Mouse (Mus musculus) limb, embryonic 14.5 days (tissue): ENCODE measurements around the gene H1f0. TPM values are rescaled to one million over a fixed set of nuclear protein-coding genes. Genes with fewer than 3 reads are reported as not detected.
A peak's percentile ranks its signal among the peaks of the same experiment; 100 is the strongest.

Experiments
- ATAC-seq: fragments of 200-750 bp; cut with Nextera tagmentation; 2 replicates; pipeline ENCODE4 v1.8.0; 2017; ENCODE audit warnings: low read depth, moderate number of reproducible peaks, moderate TSS enrichment; ENCODE audit not compliant: low FRiP score
- DNase-seq: peaks from one replicate; pipeline ENCODE4 v3.0.0-alpha.2; 2015; ENCODE audit warnings: low spot score
- H3K27ac ChIP-seq: fragments of 300-500 bp; sonication (generic); replicated peaks from 2 replicates; pipeline ENCODE4 v1.5.1; 2014; ENCODE audit warnings: low read depth, mild to moderate bottlenecking, low read length, moderate library complexity, mixed read lengths
- H3K27me3 ChIP-seq: fragments of 300-500 bp; sonication (generic); 2 replicates; pipeline ENCODE4 v1.6.1; 2014; ENCODE audit warnings: low read length, mixed read lengths; ENCODE audit not compliant: control insufficient read depth, insufficient read depth
- H3K36me3 ChIP-seq: fragments of 300-500 bp; sonication (generic); 2 replicates; pipeline ENCODE4 v1.6.1; 2014; ENCODE audit warnings: mild to moderate bottlenecking, low read length, moderate library complexity, mixed read lengths; ENCODE audit not compliant: control insufficient read depth, insufficient read depth
- H3K4me1 ChIP-seq: fragments of 300-500 bp; sonication (generic); 2 replicates; pipeline ENCODE4 v1.6.1; 2014; ENCODE audit warnings: antibody characterized with exemption, low read length, mixed read lengths; ENCODE audit not compliant: control insufficient read depth, insufficient read depth
- H3K4me2 ChIP-seq: fragments of 300-500 bp; sonication (generic); replicated peaks from 2 replicates; pipeline ENCODE4 v1.6.1; 2014; ENCODE audit warnings: low read depth, mild to moderate bottlenecking, low read length, moderate library complexity; ENCODE audit not compliant: severe bottlenecking
- H3K4me3 ChIP-seq: fragments of 300-500 bp; sonication (generic); replicated peaks from 2 replicates; pipeline ENCODE4 v1.5.1; 2014; ENCODE audit warnings: low read length
- H3K9ac ChIP-seq: fragments of 300-500 bp; sonication (generic); 2 replicates; pipeline ENCODE4 v1.6.1; 2014; ENCODE audit warnings: mild to moderate bottlenecking, low read depth, low read length, moderate library complexity; ENCODE audit not compliant: severe bottlenecking
- H3K9me3 ChIP-seq: fragments of 300-500 bp; sonication (generic); 2 replicates; pipeline ENCODE4 v1.6.1; 2016; ENCODE audit warnings: low read length; ENCODE audit not compliant: control insufficient read depth
- POLR2A ChIP-seq: fragments of 200-500 bp; IDR thresholded peaks from 2 replicates; pipeline ENCODE4 v1.8.0; 2012; ENCODE audit warnings: inconsistent platforms, mild to moderate bottlenecking, moderate library complexity, borderline replicate concordance; ENCODE audit not compliant: insufficient read depth, insufficient read length; ENCODE audit errors: extremely low read depth
- WGBS: fragments of 180-500 bp; shearing (Covaris S2); extraction: QIAGEN DNeasy Blood & Tissue Kit; methylation state at CpG from one replicate; pipeline ENCODE4 v1.1.7; 2014; 5-methylcytosine and 5-hydroxymethylcytosine counted together
- polyA plus RNA-seq, 2 experiments: library from polyadenylated mRNA; depleted of rRNA in 1 of 2; stranded (reverse) in 1 of 2; unstranded in 1 of 2; fragments of >200 nt; fragmentation: Nextera tagmentation in 1 of 2; extraction: Ambion mirVana in 1 of 2; gene quantifications; 2 replicates each; pipeline versions ENCODE4 v1.2.1 to v1.2.3; 2012 to 2014

H1f0 gene
- polyA plus RNA-seq, 2 experiments = 250 to 433 TPM

DNA sequence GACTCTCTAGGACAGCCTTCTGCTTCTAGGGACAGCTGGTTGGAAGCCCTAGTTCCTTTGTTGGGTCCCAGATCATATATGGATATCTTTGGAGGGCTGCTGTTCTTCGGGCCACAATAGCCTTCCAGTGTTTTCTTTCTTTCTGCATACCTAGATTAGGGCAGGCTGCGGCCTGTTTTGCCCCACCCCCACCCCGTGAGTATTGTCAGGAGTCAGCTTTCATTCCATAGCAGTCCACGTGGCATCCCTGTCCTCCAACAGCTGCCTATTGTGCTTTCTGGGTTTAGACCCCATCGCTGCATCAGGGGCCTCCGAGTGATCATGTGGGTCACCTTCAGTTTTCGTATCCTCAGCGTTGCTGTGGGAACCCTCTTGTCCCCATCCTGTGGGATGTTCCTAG, 29.9 kb upstream of the H1f0 start:
- Histone ChIP-seq H3K9me3 (no peaks in the 10 kb centered on the region), H3K4me2 (no peak overlapping the region), H3K36me3 (peaks cover 99% of the 10 kb centered on the region), H3K9ac (no peak overlapping the region), H3K27ac (0 out of 2 replicates have a peak overlapping the region, but pooled peaks have one; percentile 2), H3K4me1 (no peaks in the 10 kb centered on the region), H3K27me3 (no peaks in the 10 kb centered on the region), H3K4me3 (no peak overlapping the region)
- no peak for TF ChIP-seq POLR2A
- 63% methylated on average over 8 of the region's 8 CpGs for WGBS
- ATAC-seq = peak; percentile 31; the same call in 1 of the 2 replicates
- no peak for DNase-seq

GRCm38 (mm10) chr15:78999586-78999985, 28.7 kb upstream of the H1f0 start:
- H3K27me3 ChIP-seq = no peaks in the 10 kb centered on the region
- H3K9me3 ChIP-seq = no peaks in the 10 kb centered on the region
- WGBS = 85% methylated on average over 11 of the region's 11 CpGs
- TF ChIP-seq POLR2A = no peak
- H3K4me1 ChIP-seq = no peaks in the 10 kb centered on the region
- H3K9ac ChIP-seq = no peak overlapping the region
- ATAC-seq (no peak), DNase-seq (no peak)
- no peak overlapping the region for H3K4me2 ChIP-seq
- H3K27ac ChIP-seq = no peak overlapping the region
- H3K36me3 ChIP-seq = peaks cover 99% of the 10 kb centered on the region
- H3K4me3 ChIP-seq = no peak overlapping the region

DNA sequence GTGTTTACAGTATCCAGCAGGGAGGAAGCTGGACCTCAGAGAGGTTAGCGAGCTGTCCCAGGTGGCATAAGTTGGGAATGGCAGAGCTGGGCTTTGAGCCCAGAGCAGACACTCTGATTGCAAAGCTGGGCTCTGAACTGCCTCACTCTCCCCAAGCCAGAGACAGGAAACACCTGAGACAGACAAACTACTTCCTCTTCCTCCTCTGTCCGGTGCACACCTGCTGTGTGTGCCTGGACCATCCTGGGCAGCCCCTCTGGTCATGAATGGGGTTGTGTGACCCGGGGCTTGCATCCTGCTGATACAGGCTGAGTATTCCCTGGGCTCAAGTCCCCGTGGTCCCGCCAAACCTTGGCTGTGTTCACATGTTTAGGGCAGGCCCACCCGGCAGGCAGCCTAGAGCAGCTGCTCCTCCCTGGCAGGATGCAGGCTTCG, 27.9 kb upstream of the H1f0 start:
- H3K9me3 ChIP-seq = no peaks in the 10 kb centered on the region
- no peak for DNase-seq
- no peak overlapping the region for H3K4me2 ChIP-seq
- no peaks in the 10 kb centered on the region for H3K4me1 ChIP-seq
- H3K9ac ChIP-seq = no peak overlapping the region
- H3K36me3 ChIP-seq = peaks cover 99% of the 10 kb centered on the region
- H3K4me3 ChIP-seq = no peak overlapping the region
- no peaks in the 10 kb centered on the region for H3K27me3 ChIP-seq
- no peak for ATAC-seq
- TF ChIP-seq POLR2A = no peak
- no peak overlapping the region for H3K27ac ChIP-seq
- 70% methylated on average over 7 of the region's 7 CpGs for WGBS

- no peak for ATAC-seq
- 88% methylated on average over 5 of the region's 5 CpGs for WGBS
- Histone ChIP-seq H3K4me2 (no peak overlapping the region), H3K9me3 (no peaks in the 10 kb centered on the region), H3K4me1 (no peaks in the 10 kb centered on the region), H3K9ac (no peak overlapping the region), H3K36me3 (peaks cover 99% of the 10 kb centered on the region), H3K4me3 (no peak overlapping the region), H3K27ac (no peak overlapping the region), H3K27me3 (no peaks in the 10 kb centered on the region)
- DNase-seq = no peak
- TF ChIP-seq POLR2A = no peak
Observed at GRCm38 (mm10) chr15:79001559-79001958, 26.7 kb upstream of the H1f0 start.

GRCm38 (mm10) chr15:79002036-79002435, 26.2 kb upstream of the H1f0 start:
- H3K36me3 ChIP-seq = peaks cover 99% of the 10 kb centered on the region

GRCm38 (mm10) chr15:79003079-79003478, 25.2 kb upstream of the H1f0 start:
- no peaks in the 10 kb centered on the region for H3K4me1 ChIP-seq
- H3K27me3 ChIP-seq = no peaks in the 10 kb centered on the region
- DNase-seq (no peak), ATAC-seq (no peak)
- H3K9me3 ChIP-seq = no peaks in the 10 kb centered on the region
- no peak overlapping the region for H3K4me3 ChIP-seq
- H3K4me2 ChIP-seq = no peak overlapping the region
- H3K9ac ChIP-seq = no peak overlapping the region
- TF ChIP-seq POLR2A = no peak
- 83% methylated on average over 3 of the region's 3 CpGs for WGBS
- H3K36me3 ChIP-seq = peaks cover 93% of the 10 kb centered on the region
- H3K27ac ChIP-seq = no peak overlapping the region

More at GRCm38 (mm10) chr15:79002036-79002435, 26.2 kb upstream of the H1f0 start:
- H3K27ac ChIP-seq = no peak overlapping the region
- WGBS = 37% methylated on average over 19 of the region's 19 CpGs
- no peak for DNase-seq
- no peak for ATAC-seq
- H3K4me3 ChIP-seq = no peak overlapping the region
- no peak for TF ChIP-seq POLR2A
- H3K4me2 ChIP-seq = no peak overlapping the region
- no peak overlapping the region for H3K9ac ChIP-seq
- no peaks in the 10 kb centered on the region for H3K27me3 ChIP-seq
- H3K4me1 ChIP-seq = no peaks in the 10 kb centered on the region
- no peaks in the 10 kb centered on the region for H3K9me3 ChIP-seq
